Mouse (Mus musculus) ES-E14 (cell line): ENCODE measurements around the gene Gm30083. TPM values are rescaled to one million over a fixed set of nuclear protein-coding genes. Genes with fewer than 3 reads are reported as not detected.

Experiments
- DNase-seq: peaks from one replicate; pipeline ENCODE4 v3.0.0-alpha.2; 2013; ENCODE audit warnings: low read depth, low spot score
- H3K27ac ChIP-seq: 2 replicates; pipeline ENCODE4 v1.5.1; 2012; ENCODE audit warnings: low read depth, mild to moderate bottlenecking, low read length, moderate library complexity, mixed read lengths; ENCODE audit not compliant: poor library complexity, insufficient read depth, severe bottlenecking
- H3K36me3 ChIP-seq: 2 replicates; pipeline ENCODE4 v1.6.1; 2012; ENCODE audit warnings: mild to moderate bottlenecking, low read length, moderate library complexity, mixed read lengths; ENCODE audit not compliant: control insufficient read depth, poor library complexity, insufficient read depth, severe bottlenecking
- H3K4me1 ChIP-seq, 2 experiments: fragments of 150-350 bp in 1 of 2; sonication (generic) in 1 of 2; 2 replicates each; pipeline ENCODE4 v1.6.1; 2012; ENCODE audit warnings: low read length in 2 of 2, mild to moderate bottlenecking in 1 of 2, mixed read lengths in 1 of 2; ENCODE audit not compliant: control insufficient read depth in 2 of 2, insufficient read depth in 2 of 2, poor library complexity in 1 of 2
- H3K4me3 ChIP-seq, 2 experiments: fragments of 150-350 bp in 1 of 2; sonication (generic) in 1 of 2; 2 replicates each; pipeline ENCODE4 v1.5.1; 2012; ENCODE audit warnings: low read length in 2 of 2, low read depth in 1 of 2, mild to moderate bottlenecking in 1 of 2, mixed read lengths in 1 of 2; ENCODE audit not compliant: insufficient read depth in 1 of 2, poor library complexity in 1 of 2, severe bottlenecking in 1 of 2
- H3K9ac ChIP-seq: 2 replicates; pipeline ENCODE4 v1.6.1; 2012; ENCODE audit warnings: low read depth, mild to moderate bottlenecking, low read length, mixed read lengths; ENCODE audit not compliant: poor library complexity, insufficient read depth, severe bottlenecking
- H3K9me3 ChIP-seq: fragments of 150-350 bp; sonication (generic); 2 replicates; pipeline ENCODE4 v1.6.1; 2012; ENCODE audit warnings: low read depth, mild to moderate bottlenecking, low read length; ENCODE audit not compliant: control insufficient read depth, insufficient read depth
- HCFC1 ChIP-seq: IDR thresholded peaks from 2 replicates; pipeline ENCODE4 v1.6.1; 2012; ENCODE audit warnings: low read length, inconsistent platforms, borderline replicate concordance; ENCODE audit not compliant: insufficient read depth
- ZC3H11A ChIP-seq: IDR thresholded peaks from 2 replicates; pipeline ENCODE4 v1.6.1; 2012; ENCODE audit warnings: low read depth, mild to moderate bottlenecking, inconsistent platforms, low read length, borderline replicate concordance
- in situ Hi-C, 2 experiments: fragments of 600-800 bp; cut with MboI; formaldehyde crosslinking; loops; one replicate each; pipeline ENCODE4 v1.15.1; 2025; ENCODE audit warnings: low sequenced_read_pairs in 2 of 2, inconsistent platforms in 1 of 2; ENCODE audit not compliant: unreplicated experiment in 2 of 2
- total RNA-seq: library from RNA; depleted of rRNA; stranded (reverse); fragments of 300-350 nt; gene quantifications from 2 replicates; pipeline ENCODE4 v1.2.3, GENCODE M21; 2012; rRNA removed

Gene Gm30083
- total RNA-seq, 1 experiment, result not detected

DNA sequence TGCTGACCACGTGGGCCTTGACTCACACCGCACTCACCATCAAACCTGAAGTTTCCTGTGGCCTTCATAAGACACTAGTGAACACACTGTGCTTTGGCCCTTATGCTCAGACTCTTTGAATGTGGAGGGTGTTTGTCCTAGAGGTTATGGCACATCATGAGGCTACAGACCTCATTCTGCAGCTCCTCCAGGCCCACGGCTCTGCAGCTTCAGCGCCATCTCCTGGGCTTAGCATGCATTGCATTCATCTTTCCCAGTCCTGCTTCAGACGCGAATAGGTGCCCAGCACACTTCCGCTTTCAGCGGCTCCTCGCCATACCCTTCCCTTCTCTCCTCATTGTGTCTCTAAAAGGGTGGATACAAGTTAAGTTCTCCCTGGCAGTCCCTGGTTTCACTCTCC lies 75.9 kb downstream of the Gm30083 start:
- TF ChIP-seq ZC3H11A (no peak), HCFC1 (no peak)
- Histone ChIP-seq H3K9me3 (no peaks in the 10 kb centered on the region), H3K4me1 (no peaks in the 10 kb centered on the region), H3K4me3 (no peak overlapping the region), H3K9ac (no peak overlapping the region), H3K27ac (no peak overlapping the region), H3K36me3 (no peaks in the 10 kb centered on the region)
- in situ Hi-C loops, result loop anchor here (10.0 to 25.0 kb wide), 2 partner anchors 252 to 264 kb away; no protein-coding TSS in a partner anchor
- DNase-seq, result no peak

Other genes starting within 250 kb of the Gm30083 start
- gene Gdf10, start 91.6 kb downstream of the Gm30083 start, total RNA-seq, result 0.05 TPM in 1 of 2 replicates, not detected in the other
- not detected in 2 replicates for gene Gdf2, start 74.1 kb downstream of the Gm30083 start, total RNA-seq
- gene Rbp3, start 61.2 kb downstream of the Gm30083 start, total RNA-seq, result not detected in 2 replicates
- not detected in 2 replicates for gene Zfp488, start 36.4 kb downstream of the Gm30083 start, total RNA-seq
- not detected in 2 replicates for gene Gm5460, start 1.6 kb upstream of the Gm30083 start, total RNA-seq
- not detected in 2 replicates for gene Antxrl, start 37.5 kb upstream of the Gm30083 start, total RNA-seq
- 3.6 and 5.2 TPM in 2 replicates for gene Anxa8, start 70.8 kb upstream of the Gm30083 start, total RNA-seq
- gene A630023A22Rik, start 87.6 kb upstream of the Gm30083 start, total RNA-seq, result not detected in 2 replicates
- 0.45 and 0.85 TPM in 2 replicates for gene Npy4r, start 137.3 kb upstream of the Gm30083 start, total RNA-seq
- gene Gprin2, start 186.5 kb upstream of the Gm30083 start, total RNA-seq, result 0.58 and 1.6 TPM in 2 replicates
- gene Syt15, start 204.4 kb upstream of the Gm30083 start, total RNA-seq, result 0.26 TPM in 1 of 2 replicates, not detected in the other